Mouse (Mus musculus) cortical plate, adult 2 months (tissue): ENCODE measurements around the gene Arhgap15. TPM values are rescaled to one million over a fixed set of nuclear protein-coding genes. Genes with fewer than 3 reads are reported as not detected.
A peak's percentile ranks its signal among the peaks of the same experiment; 100 is the strongest.

Experiments used
- H3K27ac ChIP-seq: fragments of 200-500 bp; 2 replicates; pipeline ENCODE4 v1.5.1; 2012; ENCODE audit warnings: low read length, control low read depth, inconsistent platforms; ENCODE audit not compliant: insufficient read depth
- H3K4me1 ChIP-seq: fragments of 200-500 bp; 2 replicates; pipeline ENCODE4 v1.6.1; 2011; ENCODE audit warnings: low read length; ENCODE audit not compliant: control insufficient read depth, insufficient read depth
- H3K4me3 ChIP-seq: fragments of 200-500 bp; 2 replicates; pipeline ENCODE4 v1.5.1; 2011; ENCODE audit warnings: mild to moderate bottlenecking, low read length, control low read depth; ENCODE audit not compliant: insufficient read depth
- CTCF ChIP-seq: fragments of 200-500 bp; IDR thresholded peaks from 2 replicates; pipeline ENCODE4 v1.5.1; 2011; ENCODE audit warnings: mild to moderate bottlenecking, control low read depth, low read length; ENCODE audit not compliant: insufficient read depth; ENCODE audit errors: extremely low read depth
- POLR2A ChIP-seq: fragments of 200-500 bp; IDR thresholded peaks from 2 replicates; pipeline ENCODE4 v1.6.1; 2011; ENCODE audit warnings: mild to moderate bottlenecking, low read length, control low read depth; ENCODE audit not compliant: insufficient read depth; ENCODE audit errors: extremely low read depth
- polyA plus RNA-seq: library from polyadenylated mRNA; depleted of rRNA; stranded (reverse); fragments of >200 nt; gene quantifications from 2 replicates; pipeline ENCODE4 v1.2.3, GENCODE M21; 2012

The Arhgap15 gene
- polyA plus RNA-seq, 1 experiment: 8.9 TPM

DNA sequence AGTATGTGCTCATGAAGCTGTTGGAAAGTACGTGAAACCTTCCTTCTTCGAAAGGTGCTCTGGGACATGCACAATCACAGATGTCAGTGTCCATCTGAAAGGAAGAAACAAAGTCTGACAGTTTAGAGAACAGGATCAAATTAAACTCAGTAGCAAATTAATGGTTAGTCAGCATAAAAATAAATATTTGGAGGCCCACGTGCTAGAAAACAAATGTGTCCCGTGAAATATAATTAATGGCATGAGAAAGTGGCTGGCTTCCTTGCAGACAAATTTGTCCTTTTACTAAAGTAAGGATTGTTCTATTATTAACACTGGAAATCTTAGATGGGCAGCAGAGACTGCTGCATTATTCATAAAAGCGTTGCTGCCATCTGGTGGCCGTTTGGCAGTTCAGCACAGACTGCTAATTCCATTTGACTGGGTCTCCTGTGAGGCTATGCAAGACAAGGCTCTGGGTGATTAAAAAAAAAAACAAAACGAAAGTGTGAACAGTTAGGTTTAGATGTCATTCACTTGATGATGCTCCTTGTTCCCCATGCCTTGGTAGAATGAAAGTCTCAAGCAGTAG lies 153.9 kb downstream of the Arhgap15 start:
- Histone ChIP-seq H3K4me1 (peaks cover 2% of the 10 kb centered on the region; the same call in 1 of the 2 replicates), H3K27ac (no peak overlapping the region), H3K4me3 (no peak overlapping the region)
- TF ChIP-seq POLR2A (no peak), CTCF (peak; percentile 85)

GRCm38 (mm10) chr2:43907496-43907895 lies 158.9 kb downstream of the Arhgap15 start:
- Histone ChIP-seq H3K4me1 (no peaks in the 10 kb centered on the region), H3K4me3 (no peak overlapping the region), H3K27ac (no peak overlapping the region)
- no peak for TF ChIP-seq POLR2A
- TF ChIP-seq CTCF: no peak

DNA sequence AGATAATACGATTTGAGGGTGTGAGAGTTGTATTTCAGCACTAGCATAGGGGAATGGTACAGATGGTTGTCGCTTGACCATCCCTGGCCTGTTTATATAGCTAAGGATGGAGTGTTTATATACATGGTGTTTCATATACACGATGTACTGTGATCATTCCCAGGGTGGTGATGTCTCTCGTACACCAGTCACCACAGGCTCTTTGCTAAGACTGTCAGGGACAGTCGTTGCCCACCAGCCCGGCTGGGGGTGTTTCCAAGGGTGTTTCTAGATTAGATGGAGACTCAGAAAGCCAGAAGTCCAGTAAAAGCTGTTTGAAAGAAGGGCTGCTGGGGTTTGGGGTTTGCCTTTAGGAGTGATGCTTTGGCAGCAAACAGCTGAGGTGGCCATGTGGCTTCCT lies 165.5 kb downstream of the Arhgap15 start:
- Histone ChIP-seq H3K4me1 (no peaks in the 10 kb centered on the region), H3K27ac (no peak overlapping the region), H3K4me3 (no peak overlapping the region)
- TF ChIP-seq CTCF: no peak
- no peak for TF ChIP-seq POLR2A

DNA sequence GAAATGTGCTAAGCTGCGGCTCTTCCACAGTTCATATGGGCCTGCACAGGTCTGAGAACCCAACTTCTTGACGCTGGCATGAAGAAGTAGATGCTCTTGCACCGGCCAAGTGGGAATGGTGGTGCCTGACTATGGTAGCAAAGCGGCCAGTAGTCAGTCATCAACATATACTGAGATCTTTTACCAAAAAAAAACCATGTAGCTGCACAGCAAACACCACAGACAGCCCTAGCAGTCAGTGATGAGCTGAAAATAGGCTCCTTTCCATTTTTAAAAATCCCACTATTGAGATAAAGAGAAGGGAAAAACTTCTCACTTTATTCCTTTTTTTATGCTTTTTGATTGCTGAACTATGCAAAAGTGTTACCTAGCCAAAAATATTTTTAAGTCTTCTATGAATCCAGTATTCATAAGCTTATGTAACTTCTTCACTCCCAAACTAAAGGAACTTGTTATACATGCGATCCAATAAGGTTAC lies 175.3 kb downstream of the Arhgap15 start:
- Histone ChIP-seq H3K4me1 (peaks cover 2% of the 10 kb centered on the region; the same call in 1 of the 2 replicates), H3K27ac (0 out of 2 replicates have a peak overlapping the region, but pooled peaks have one; percentile 0), H3K4me3 (no peak overlapping the region)
- TF ChIP-seq CTCF (no peak), POLR2A (no peak)

DNA sequence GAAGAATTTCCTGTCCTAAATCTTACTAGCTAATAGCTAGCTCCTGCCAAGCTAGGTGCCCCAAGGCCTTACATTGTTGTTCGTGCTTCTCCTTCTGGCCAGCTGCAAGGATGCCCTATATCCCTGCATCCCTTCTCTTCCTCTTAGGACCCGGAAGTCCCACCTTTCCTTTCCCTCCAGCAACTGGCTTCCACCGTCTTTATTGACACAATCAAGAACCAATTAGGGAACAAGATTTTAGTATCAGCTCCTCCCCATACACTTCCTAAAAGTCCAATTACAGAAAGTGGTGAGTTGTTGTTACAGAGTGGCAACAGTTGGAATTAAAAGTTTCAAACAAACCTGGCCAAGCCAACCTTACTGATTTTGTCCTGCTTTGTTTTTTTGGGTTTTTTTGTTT lies 183.1 kb downstream of the Arhgap15 start:
- Histone ChIP-seq H3K4me1 (peaks cover 2% of the 10 kb centered on the region; the same call in 1 of the 2 replicates), H3K4me3 (no peak overlapping the region), H3K27ac (no peak overlapping the region)
- no peak for TF ChIP-seq CTCF
- no peak for TF ChIP-seq POLR2A

- H3K4me1 ChIP-seq: no peaks in the 10 kb centered on the region
- TF ChIP-seq CTCF (no peak), POLR2A (no peak)
- no peak overlapping the region for H3K27ac ChIP-seq
- no peak overlapping the region for H3K4me3 ChIP-seq
Observed at GRCm38 (mm10) chr2:43939196-43939595, 190.6 kb downstream of the Arhgap15 start.

- Histone ChIP-seq H3K4me1 (no peaks in the 10 kb centered on the region), H3K27ac (no peak overlapping the region), H3K4me3 (no peak overlapping the region)
- TF ChIP-seq POLR2A (no peak), CTCF (no peak)
Observed at GRCm38 (mm10) chr2:43945679-43946078, 197.1 kb downstream of the Arhgap15 start.

DNA sequence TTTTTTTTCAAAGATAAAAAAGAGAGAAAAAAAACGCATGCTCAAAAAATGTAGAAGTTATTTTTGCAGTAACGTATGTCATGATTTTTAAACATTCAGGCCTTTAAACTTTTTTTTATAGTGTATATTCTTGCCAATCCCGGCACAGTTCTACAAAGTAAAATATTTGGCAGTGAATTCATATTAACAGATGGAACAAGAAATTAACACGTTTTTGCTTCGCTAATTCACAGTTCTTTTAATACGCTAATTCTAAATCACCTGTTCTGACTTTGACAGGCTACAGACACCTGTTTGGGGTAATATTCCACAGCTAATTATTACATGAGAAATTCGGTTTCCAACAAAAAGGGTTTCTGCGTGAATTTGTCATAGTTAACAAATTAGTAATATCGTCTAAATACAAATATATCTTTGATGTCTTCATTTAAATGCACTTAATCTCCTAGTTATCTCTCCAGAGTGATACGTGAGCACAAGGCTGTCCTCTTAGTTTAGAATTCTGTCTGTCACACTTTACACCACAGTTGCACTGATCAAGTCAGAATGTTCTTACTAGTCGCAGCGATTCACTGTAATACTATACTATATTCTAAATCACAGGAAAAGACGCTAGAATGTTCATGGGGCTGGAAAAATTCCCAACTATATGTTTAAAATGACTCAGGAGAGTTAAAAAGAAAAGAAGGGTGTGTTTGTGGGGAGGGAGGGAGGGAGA lies 201.3 kb downstream of the Arhgap15 start:
- Histone ChIP-seq H3K4me3 (no peak overlapping the region), H3K27ac (no peak overlapping the region), H3K4me1 (no peaks in the 10 kb centered on the region)
- TF ChIP-seq CTCF: no peak
- no peak for TF ChIP-seq POLR2A

GRCm38 (mm10) chr2:43950741-43951140 lies 202.1 kb downstream of the Arhgap15 start:
- Histone ChIP-seq H3K27ac (0 out of 2 replicates have a peak overlapping the region, but pooled peaks have one; percentile 15), H3K4me3 (no peak overlapping the region), H3K4me1 (no peaks in the 10 kb centered on the region)
- no peak for TF ChIP-seq CTCF
- TF ChIP-seq POLR2A: no peak

GRCm38 (mm10) chr2:43959189-43959588 lies 210.6 kb downstream of the Arhgap15 start:
- TF ChIP-seq CTCF (no peak), POLR2A (no peak)
- no peaks in the 10 kb centered on the region for H3K4me1 ChIP-seq
- no peak overlapping the region for H3K27ac ChIP-seq
- no peak overlapping the region for H3K4me3 ChIP-seq
